Mouse (Mus musculus) CD4-positive, CD25-positive, alpha-beta regulatory T cell, adult 4 months (primary cell): ENCODE data around the gene Ppp1r3a. TPM values are rescaled to one million over a fixed set of nuclear protein-coding genes. Genes with fewer than 3 reads are reported as not detected.

Experiments
- polyA plus RNA-seq, 2 experiments: library from polyadenylated mRNA; unstranded; fragments of 100-300 nt; shearing (Covaris generic); gene quantifications; one replicate each; pipeline ENCODE4 v1.2.1; 2017

The Ppp1r3a gene
- polyA plus RNA-seq, 2 experiments from 2014 or later: not detected

Other genes with a start within 250 kb of the Ppp1r3a start
- gene Foxp2, start 146.1 kb upstream of the Ppp1r3a start, polyA plus RNA-seq: under 1 TPM; 0.27 to 0.34 TPM